Mouse (Mus musculus): ENCODE measurements around the gene Wipf3. TPM values are rescaled to one million over a fixed set of nuclear protein-coding genes. Genes with fewer than 3 reads are reported as not detected.

Gene Wipf3
- total and polyA plus RNA-seq, 3 experiments = 0.64 to 1.3 (median 1.2) TPM

DNA sequence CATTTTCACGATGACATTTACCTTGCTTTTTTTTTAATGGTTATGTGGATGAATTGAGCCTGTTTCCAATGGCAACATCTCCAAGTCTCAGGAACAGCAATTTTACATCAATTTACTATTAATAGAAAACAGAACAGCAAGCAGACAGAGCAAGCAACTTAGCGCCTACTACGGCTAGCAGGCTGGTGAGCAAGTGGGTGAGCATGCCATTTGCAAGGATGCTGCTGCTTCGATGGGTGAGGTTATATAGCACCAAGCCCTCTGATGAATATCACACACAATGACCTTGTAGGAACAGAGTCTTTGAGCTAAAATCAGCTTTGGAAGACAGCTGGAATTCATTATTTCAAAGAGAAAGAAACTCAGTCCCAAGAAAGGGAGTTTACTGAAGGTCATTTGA is 43.0 kb upstream of the Wipf3 start:
- Histone ChIP-seq H3K9ac (ENCODE audit: insufficient read depth, low read depth) (no peak overlapping the region), H3K79me2 (replicated peaks; ENCODE audit: control insufficient read depth, extremely low read depth, insufficient read depth, poor library complexity, severe bottlenecking) (no peaks in the 10 kb centered on the region), H3K27ac (ENCODE audit: insufficient read depth, low read depth) (no peak overlapping the region), H3K4me2 (ENCODE audit: insufficient read depth, low read depth, poor library complexity, severe bottlenecking) (no peak overlapping the region), H3K4me3 (replicated peaks in 1 of 3; ENCODE audit: low read depth in 2 of 3, low read length in 2 of 3, poor library complexity in 1 of 3) (no peak overlapping the region), H3K4me1 (ENCODE audit: control insufficient read depth in 1 of 2, insufficient read depth in 2 of 2) (no peaks in the 10 kb centered on the region), H3K27me3 (replicated peaks) (no peaks in the 10 kb centered on the region), H3K36me3 (replicated peaks in 1 of 2; ENCODE audit: control insufficient read depth in 1 of 2, insufficient read depth in 1 of 2, low read length in 1 of 2) (no peaks in the 10 kb centered on the region), H3K9me3 (replicated peaks; ENCODE audit: low read length) (no peaks in the 10 kb centered on the region)
- in situ Hi-C loops (cut with MboI; ENCODE audit: low pct_ligation_motif_present, low pct_unique_long_range_greater_than_20kb, low sequenced_read_pairs) = no loop called here
- TF ChIP-seq RCOR1 (conservative IDR thresholded peaks at IDR 0.05; ENCODE audit: low read depth, low read length) = no peak
- no peak for TF ChIP-seq ZC3H11A (IDR thresholded peaks at IDR 0.05; ENCODE audit: low read depth, low read length)
- no peak for TF ChIP-seq KAT2A (IDR thresholded peaks at IDR 0.05; ENCODE audit: insufficient replicate concordance, low read length)
- TF ChIP-seq IRF4 (IDR thresholded peaks at IDR 0.05; ENCODE audit: low read depth, low read length) = no peak
- no peak for TF ChIP-seq HCFC1 (IDR thresholded peaks at IDR 0.05; ENCODE audit: low read depth, low read length)
- no peak for TF ChIP-seq MXI1 (IDR thresholded peaks at IDR 0.05; ENCODE audit: low read depth, low read length)
- TF ChIP-seq ZMIZ1 (IDR thresholded peaks at IDR 0.05; ENCODE audit: low read depth, low read length) = no peak
- no peak for TF ChIP-seq POLR2A (IDR thresholded peaks at IDR 0.05; ENCODE audit: low read depth, low read length)
- no peak for TF ChIP-seq CTCF (conservative IDR thresholded peaks at IDR 0.05 in 1 of 2, IDR thresholded peaks at IDR 0.05 in 1 of 2; ENCODE audit: low read depth in 2 of 2, low read length in 2 of 2)
- no peak for TF ChIP-seq BHLHE40 (IDR thresholded peaks at IDR 0.05; ENCODE audit: low read depth, low read length)
- no peak for TF ChIP-seq EP300 (IDR thresholded peaks at IDR 0.05; ENCODE audit: low read length)
- no peak for TF ChIP-seq MAX (IDR thresholded peaks at IDR 0.05; ENCODE audit: low read length)
- TF ChIP-seq PAX5 (IDR thresholded peaks at IDR 0.05; ENCODE audit: low read length) = no peak
- no peak for TF ChIP-seq RAD21 (IDR thresholded peaks at IDR 0.05; ENCODE audit: low read depth, low read length)
- dilution Hi-C loops (cut with MboI; ENCODE audit: extremely low pct_ligation_motif_present, extremely low pct_unique_long_range_greater_than_20kb, low sequenced_read_pairs) = no loop called here
- DNase-seq (ENCODE audit: extremely low read depth) = no peak

GRCm38 (mm10) chr6:54387044-54387443 is 42.4 kb upstream of the Wipf3 start:
- H3K27ac ChIP-seq (ENCODE audit: insufficient read depth, low read depth) = no peak overlapping the region
- H3K9me3 ChIP-seq (replicated peaks; ENCODE audit: low read length) = no peaks in the 10 kb centered on the region
- no peak overlapping the region for H3K4me2 ChIP-seq (ENCODE audit: insufficient read depth, low read depth, poor library complexity, severe bottlenecking)
- no peak for DNase-seq (ENCODE audit: extremely low read depth)
- H3K27me3 ChIP-seq (replicated peaks) = no peaks in the 10 kb centered on the region
- H3K9ac ChIP-seq (ENCODE audit: insufficient read depth, low read depth) = no peak overlapping the region
- no peak overlapping the region for H3K4me3 ChIP-seq (replicated peaks in 1 of 3; ENCODE audit: low read depth in 2 of 3, low read length in 2 of 3, poor library complexity in 1 of 3)
- in situ Hi-C loops (cut with MboI; ENCODE audit: low pct_ligation_motif_present, low pct_unique_long_range_greater_than_20kb, low sequenced_read_pairs) (no loop called here), dilution Hi-C loops (cut with MboI; ENCODE audit: extremely low pct_ligation_motif_present, extremely low pct_unique_long_range_greater_than_20kb, low sequenced_read_pairs) (no loop called here)
- H3K4me1 ChIP-seq (ENCODE audit: control insufficient read depth in 1 of 2, insufficient read depth in 2 of 2) = no peaks in the 10 kb centered on the region
- TF ChIP-seq NELFE (IDR thresholded peaks at IDR 0.05; ENCODE audit: low read depth, low read length) (no peak), POLR2A (IDR thresholded peaks at IDR 0.05; ENCODE audit: low read depth, low read length) (no peak), UBTF (IDR thresholded peaks at IDR 0.05; ENCODE audit: low read depth, low read length) (no peak), ZC3H11A (IDR thresholded peaks at IDR 0.05; ENCODE audit: low read depth, low read length) (no peak), MAFK (IDR thresholded peaks at IDR 0.05; ENCODE audit: insufficient replicate concordance, low read length) (no peak), POLR2AphosphoS2 (IDR thresholded peaks at IDR 0.05; ENCODE audit: low read depth, low read length) (no peak), MXI1 (IDR thresholded peaks at IDR 0.05; ENCODE audit: low read depth, low read length) (no peak), CHD2 (IDR thresholded peaks at IDR 0.05; ENCODE audit: low read length) (no peak)
- no peaks in the 10 kb centered on the region for H3K79me2 ChIP-seq (replicated peaks; ENCODE audit: control insufficient read depth, extremely low read depth, insufficient read depth, poor library complexity, severe bottlenecking)
- no peaks in the 10 kb centered on the region for H3K36me3 ChIP-seq (replicated peaks in 1 of 2; ENCODE audit: control insufficient read depth in 1 of 2, insufficient read depth in 1 of 2, low read length in 1 of 2)
